Mouse (Mus musculus) T-cell, adult 2 months (primary cell): ENCODE data around the gene Gng7.

Experiments
- DNase-seq: peaks from one replicate; pipeline ENCODE4 v3.0.0; 2022; ENCODE audit warnings: low spot score

Gene Gng7

GRCm38 (mm10) chr10:80966296-80966695, 48.4 kb downstream of the Gng7 start:
- DNase-seq, result no peak

GRCm38 (mm10) chr10:80963031-80963975, 51.4 kb downstream of the Gng7 start:
- no peak for DNase-seq

- DNase-seq, result no peak
Observed at GRCm38 (mm10) chr10:80962585-80962984, 52.2 kb downstream of the Gng7 start.

- no peak for DNase-seq
Observed at GRCm38 (mm10) chr10:80962051-80962472, 52.7 kb downstream of the Gng7 start.

GRCm38 (mm10) chr10:80960551-80961508, 53.9 kb downstream of the Gng7 start:
- no peak for DNase-seq

- no peak for DNase-seq
Observed at GRCm38 (mm10) chr10:80958979-80959637, 55.6 kb downstream of the Gng7 start.

GRCm38 (mm10) chr10:80957791-80958190, 57.0 kb downstream of the Gng7 start:
- DNase-seq, result no peak

GRCm38 (mm10) chr10:80956901-80957300, 57.8 kb downstream of the Gng7 start:
- no peak for DNase-seq

GRCm38 (mm10) chr10:80956385-80956784, 58.4 kb downstream of the Gng7 start:
- peak; percentile 43 for DNase-seq

- peak; percentile 60 for DNase-seq
Observed at GRCm38 (mm10) chr10:80955536-80955935, 59.2 kb downstream of the Gng7 start.

GRCm38 (mm10) chr10:80954843-80955242, 59.9 kb downstream of the Gng7 start:
- DNase-seq, result no peak

GRCm38 (mm10) chr10:80954415-80954814, 60.3 kb downstream of the Gng7 start:
- DNase-seq, result no peak

GRCm38 (mm10) chr10:80952449-80952848, 62.3 kb downstream of the Gng7 start:
- DNase-seq, result no peak

GRCm38 (mm10) chr10:80951761-80952390, 62.9 kb downstream of the Gng7 start:
- DNase-seq, result no peak

- DNase-seq, result no peak
Observed at GRCm38 (mm10) chr10:80950314-80950713, 64.4 kb downstream of the Gng7 start.

GRCm38 (mm10) chr10:80949081-80949480, 65.7 kb downstream of the Gng7 start:
- no peak for DNase-seq

GRCm38 (mm10) chr10:80948570-80948969, 66.2 kb downstream of the Gng7 start:
- DNase-seq, result no peak

- DNase-seq, result no peak
Observed at GRCm38 (mm10) chr10:80947802-80948201, 66.9 kb downstream of the Gng7 start.

- no peak for DNase-seq
Observed at GRCm38 (mm10) chr10:80946684-80947437, 67.9 kb downstream of the Gng7 start.

- no peak for DNase-seq
Observed at GRCm38 (mm10) chr10:80944231-80944630, 70.5 kb downstream of the Gng7 start.

- DNase-seq, result no peak
Observed at GRCm38 (mm10) chr10:80943701-80944100, 71.0 kb downstream of the Gng7 start.
